Mouse (Mus musculus) C2C12 (cell line): ENCODE measurements around the gene Hist3h2a. TPM values are rescaled to one million over a fixed set of nuclear protein-coding genes. Genes with fewer than 3 reads are reported as not detected.

Source experiments
- H3K27me3 ChIP-seq: one replicate; pipeline ENCODE4 v1.6.1; 2011; ENCODE audit not compliant: control insufficient read depth, insufficient read depth, insufficient read length
- H3K36me3 ChIP-seq: one replicate; pipeline ENCODE4 v1.6.1; 2011; ENCODE audit not compliant: control insufficient read depth, insufficient read depth
- H3K4me3 ChIP-seq: one replicate; pipeline ENCODE4 v1.5.1; 2011; ENCODE audit warnings: mild to moderate bottlenecking, control low read depth; ENCODE audit not compliant: poor library complexity, insufficient read depth, severe bottlenecking
- H3K79me2 ChIP-seq: one replicate; pipeline ENCODE4 v1.6.1; 2011; ENCODE audit not compliant: control insufficient read depth, insufficient read depth
- H3K79me3 ChIP-seq: one replicate; pipeline ENCODE4 v1.6.1; 2011; ENCODE audit warnings: low read depth, control low read depth
- H3ac ChIP-seq: one replicate; pipeline ENCODE3; 2011; ENCODE audit warnings: low read depth; ENCODE audit not compliant: control insufficient read depth, insufficient read length
- CEBPB ChIP-seq: IDR thresholded peaks from one replicate; pipeline ENCODE4 v1.6.1; 2011; ENCODE audit warnings: low read depth, mild to moderate bottlenecking, control low read depth, moderate library complexity
- CTCF ChIP-seq: IDR thresholded peaks from one replicate; pipeline ENCODE4 v1.5.1; 2011; ENCODE audit not compliant: control insufficient read depth, insufficient read depth, insufficient read length
- FOSL1 ChIP-seq: IDR thresholded peaks from one replicate; pipeline ENCODE4 v1.8.0; 2011; ENCODE audit warnings: mild to moderate bottlenecking, low read length; ENCODE audit not compliant: poor library complexity, insufficient read depth, severe bottlenecking
- MAX ChIP-seq: IDR thresholded peaks from one replicate; pipeline ENCODE4 v1.6.1; 2011; ENCODE audit warnings: mild to moderate bottlenecking, control low read depth
- MYOD1 ChIP-seq: IDR thresholded peaks from one replicate; pipeline ENCODE4 v1.6.1; 2011; ENCODE audit warnings: low read depth; ENCODE audit not compliant: control insufficient read depth, insufficient read length
- MYOG ChIP-seq: IDR thresholded peaks from one replicate; pipeline ENCODE4 v1.6.1; 2011; ENCODE audit not compliant: control insufficient read depth, insufficient read length; ENCODE audit errors: extremely low read depth
- USF1 ChIP-seq: IDR thresholded peaks from one replicate; pipeline ENCODE4 v1.6.1; 2011; ENCODE audit warnings: low read depth, mild to moderate bottlenecking, control low read depth, moderate library complexity
- polyA plus RNA-seq: library from polyadenylated mRNA; unstranded; fragments of >200 nt; fragmentation: generic; extraction: Trizol; gene quantifications from one replicate; pipeline ENCODE4 v1.2.1, GENCODE M21; 2012; ENCODE audit warnings: missing spikeins

The Hist3h2a gene
- polyA plus RNA-seq, 1 experiment: 11.4 TPM

DNA sequence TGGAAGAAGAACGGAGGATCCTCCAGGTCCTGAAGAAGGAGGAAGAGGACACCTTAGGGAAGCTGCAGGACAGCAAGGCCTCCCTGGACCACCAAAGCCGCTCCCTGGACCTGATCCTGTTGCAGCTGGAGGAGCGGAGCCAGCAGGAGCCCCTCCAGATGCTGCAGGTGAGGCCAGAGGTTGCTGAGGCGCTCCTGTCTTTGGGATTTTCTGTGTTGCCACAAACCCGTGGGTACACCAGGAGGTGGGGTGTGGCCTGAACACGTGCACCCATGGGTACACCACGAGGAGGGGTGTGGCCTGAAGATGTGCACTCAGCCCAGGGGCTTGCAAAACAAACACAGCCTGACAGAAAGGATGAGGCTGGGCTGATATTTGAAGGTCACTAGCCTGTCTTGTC lies 14.1 kb downstream of the Hist3h2a start:
- Histone ChIP-seq H3K36me3 (peaks cover 13% of the 10 kb centered on the region), H3K79me3 (no peaks in the 10 kb centered on the region), H3K79me2 (peaks cover 2% of the 10 kb centered on the region), H3ac (no peak overlapping the region), H3K4me3 (no peak overlapping the region), H3K27me3 (no peaks in the 10 kb centered on the region)
- TF ChIP-seq MYOG (no peak), USF1 (no peak), MYOD1 (no peak), CTCF (no peak), MAX (no peak), CEBPB (no peak), FOSL1 (no peak)

DNA sequence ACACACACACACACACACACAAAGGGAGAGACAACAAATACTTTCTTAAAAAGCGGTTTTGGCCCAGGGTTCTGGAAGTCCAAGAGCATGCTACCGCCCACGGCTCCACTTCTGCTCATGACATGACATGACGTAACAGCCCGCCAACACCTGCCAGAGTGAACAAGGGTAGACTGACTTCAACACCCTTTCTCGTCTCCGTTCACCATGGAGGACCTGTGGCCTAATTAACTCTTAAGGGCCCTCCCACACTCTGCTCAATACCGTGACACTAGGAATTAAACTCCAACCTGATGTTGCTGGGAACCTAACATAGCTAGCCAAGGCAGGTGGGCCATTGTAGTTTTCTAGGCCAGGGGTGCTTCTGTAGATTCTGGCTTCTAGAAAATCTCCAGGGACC lies 14.5 kb downstream of the Hist3h2a start:
- no peaks in the 10 kb centered on the region for H3K27me3 ChIP-seq
- no peak for TF ChIP-seq MYOG
- TF ChIP-seq MYOD1: no peak
- TF ChIP-seq FOSL1: no peak
- no peak for TF ChIP-seq USF1
- TF ChIP-seq CEBPB: no peak
- TF ChIP-seq CTCF: no peak
- TF ChIP-seq MAX: no peak
- H3K79me2 ChIP-seq: peaks cover 7% of the 10 kb centered on the region
- H3ac ChIP-seq: no peak overlapping the region
- no peak overlapping the region for H3K4me3 ChIP-seq
- H3K79me3 ChIP-seq: peaks cover 2% of the 10 kb centered on the region
- peaks cover 13% of the 10 kb centered on the region for H3K36me3 ChIP-seq

DNA sequence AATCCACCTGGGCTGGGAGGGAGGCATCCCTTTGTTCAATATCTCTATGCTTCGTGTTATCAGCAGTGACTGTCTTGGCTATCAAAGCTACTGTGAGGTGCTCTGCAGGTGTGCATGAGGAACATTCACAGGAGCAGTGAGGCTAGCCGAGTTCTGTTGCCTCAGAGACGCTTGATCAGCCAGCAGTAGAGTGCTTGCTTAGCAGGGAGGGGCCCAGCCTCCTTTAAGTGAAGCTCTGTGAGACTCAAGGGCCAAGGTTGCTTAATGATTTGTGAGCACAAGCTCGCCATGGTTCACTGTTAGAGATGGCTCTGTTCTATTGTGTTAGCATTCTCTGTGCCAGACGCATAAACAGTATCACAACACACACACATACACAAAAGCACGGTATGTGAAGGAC lies 15.2 kb downstream of the Hist3h2a start:
- H3K4me3 ChIP-seq: no peak overlapping the region
- H3K79me2 ChIP-seq: peaks cover 14% of the 10 kb centered on the region
- TF ChIP-seq USF1: no peak
- TF ChIP-seq MAX: no peak
- no peak for TF ChIP-seq MYOG
- TF ChIP-seq FOSL1: no peak
- no peak for TF ChIP-seq MYOD1
- no peak for TF ChIP-seq CEBPB
- no peak for TF ChIP-seq CTCF
- H3ac ChIP-seq: no peak overlapping the region
- H3K79me3 ChIP-seq: peaks cover 7% of the 10 kb centered on the region
- no peaks in the 10 kb centered on the region for H3K27me3 ChIP-seq
- peaks cover 13% of the 10 kb centered on the region for H3K36me3 ChIP-seq

DNA sequence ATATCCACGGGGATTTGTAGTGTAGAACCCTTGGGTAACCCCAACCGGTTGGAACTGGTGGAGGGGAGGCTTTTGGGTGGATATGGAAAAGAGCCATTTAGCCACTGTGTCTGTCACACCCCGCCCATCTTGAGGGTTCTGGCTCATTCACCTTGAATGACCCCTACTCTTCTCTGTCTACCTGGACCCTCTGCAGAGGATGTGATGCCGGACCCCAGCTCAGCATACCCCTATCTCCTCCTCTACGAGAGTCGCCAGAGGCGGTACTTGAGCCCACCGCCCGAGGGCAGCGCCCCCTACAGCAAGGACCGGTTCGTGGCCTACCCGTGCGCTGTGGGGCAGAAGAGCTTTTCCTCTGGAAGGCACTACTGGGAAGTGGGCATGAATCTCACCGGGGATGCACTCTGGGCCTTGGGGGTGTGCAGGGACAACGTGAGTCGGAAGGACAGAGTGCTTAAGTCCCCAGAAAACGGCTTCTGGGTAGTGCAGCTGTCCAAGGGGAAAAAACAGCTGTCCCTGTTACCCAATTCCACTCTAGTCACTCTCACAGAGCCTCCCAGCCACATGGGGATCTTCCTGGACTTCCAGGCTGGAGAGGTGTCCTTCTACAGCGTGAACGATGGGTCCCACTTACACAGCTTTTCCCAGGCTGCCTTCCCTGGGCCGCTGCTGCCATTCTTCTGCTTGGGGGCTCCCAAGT lies 16.5 kb downstream of the Hist3h2a start:
- no peak for TF ChIP-seq MYOD1
- TF ChIP-seq MAX: no peak
- no peak for TF ChIP-seq MYOG
- no peak for TF ChIP-seq CTCF
- Histone ChIP-seq H3K79me2 (peaks cover 27% of the 10 kb centered on the region), H3K79me3 (peaks cover 11% of the 10 kb centered on the region), H3K4me3 (no peak overlapping the region), H3K27me3 (no peaks in the 10 kb centered on the region), H3ac (no peak overlapping the region), H3K36me3 (peaks cover 13% of the 10 kb centered on the region)

DNA sequence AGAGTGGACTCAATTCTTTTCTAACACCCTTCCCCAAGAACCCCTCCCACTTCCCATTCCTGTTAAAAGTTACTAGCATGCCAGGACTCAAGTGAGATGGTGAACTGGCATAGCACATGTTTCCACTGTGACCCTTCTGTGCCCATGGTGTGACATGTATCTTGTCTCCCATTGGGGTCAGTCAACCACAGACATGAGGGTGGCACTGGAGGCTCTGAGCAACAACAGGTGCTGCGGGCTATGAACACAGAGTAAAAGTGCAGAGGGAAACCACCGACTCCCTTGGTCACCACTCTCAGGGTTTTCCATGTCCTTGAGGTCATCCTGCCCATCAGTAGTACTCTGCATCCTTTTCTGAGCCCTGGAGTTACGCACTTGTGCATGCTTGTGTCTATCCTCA lies 17.3 kb downstream of the Hist3h2a start:
- Histone ChIP-seq H3K79me3 (peaks cover 15% of the 10 kb centered on the region), H3K4me3 (no peak overlapping the region), H3K36me3 (peaks cover 13% of the 10 kb centered on the region), H3K27me3 (no peaks in the 10 kb centered on the region), H3K79me2 (peaks cover 34% of the 10 kb centered on the region), H3ac (no peak overlapping the region)
- no peak for TF ChIP-seq MYOG

DNA sequence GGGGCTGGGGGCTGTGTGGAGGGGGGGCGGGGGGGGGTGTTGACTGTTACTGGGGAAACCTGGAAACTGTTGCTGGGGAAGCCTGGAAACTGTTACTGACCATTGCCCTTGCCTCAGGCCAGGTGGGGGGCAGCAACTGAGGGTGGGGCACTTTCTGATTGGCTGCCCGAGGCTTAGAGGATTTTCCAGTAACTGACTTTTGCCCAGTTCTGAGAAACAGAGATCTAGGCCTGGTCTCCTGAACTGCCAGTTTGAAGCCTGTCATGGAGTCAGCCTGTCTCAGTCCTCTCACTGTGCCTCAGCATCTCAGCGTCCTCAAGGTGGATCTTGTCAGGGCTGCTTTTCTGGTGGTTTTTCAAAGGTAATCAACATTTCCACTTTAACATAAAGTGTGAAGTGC lies 19.9 kb downstream of the Hist3h2a start:
- Histone ChIP-seq H3K79me2 (peaks cover 61% of the 10 kb centered on the region), H3ac (no peak overlapping the region), H3K36me3 (peaks cover 5% of the 10 kb centered on the region), H3K4me3 (no peak overlapping the region), H3K27me3 (no peaks in the 10 kb centered on the region), H3K79me3 (peaks cover 30% of the 10 kb centered on the region)
- TF ChIP-seq CEBPB (no peak), CTCF (no peak), MYOD1 (no peak), FOSL1 (no peak), MYOG (no peak), MAX (no peak), USF1 (no peak)
